Mouse (Mus musculus) cortical plate, adult 2 months (tissue): ENCODE measurements around the gene Odc1.

ENCODE experiments used
- CTCF ChIP-seq: fragments of 200-500 bp; IDR thresholded peaks from 2 replicates; pipeline ENCODE4 v1.5.1; 2011; ENCODE audit warnings: mild to moderate bottlenecking, control low read depth, low read length; ENCODE audit not compliant: insufficient read depth; ENCODE audit errors: extremely low read depth
- POLR2A ChIP-seq: fragments of 200-500 bp; IDR thresholded peaks from 2 replicates; pipeline ENCODE4 v1.6.1; 2011; ENCODE audit warnings: mild to moderate bottlenecking, low read length, control low read depth; ENCODE audit not compliant: insufficient read depth; ENCODE audit errors: extremely low read depth

- TF ChIP-seq CTCF = no peak
- TF ChIP-seq POLR2A = no peak
Observed at GRCm38 (mm10) chr12:17552949-17553348, 8.4 kb downstream of the Odc1 start.
